Mouse (Mus musculus) cerebellum, adult 2 months (tissue): ENCODE measurements around the gene Trir.

Experiments
- CTCF ChIP-seq: fragments of 200-500 bp; IDR thresholded peaks from 2 replicates; pipeline ENCODE4 v1.5.1; 2011; ENCODE audit warnings: low read depth, mild to moderate bottlenecking, control low read depth, low read length, moderate library complexity, borderline replicate concordance; ENCODE audit not compliant: insufficient read depth
- POLR2A ChIP-seq: fragments of 200-500 bp; IDR thresholded peaks from 2 replicates; pipeline ENCODE4 v1.6.1; 2011; ENCODE audit warnings: low read length, control low read depth, borderline replicate concordance; ENCODE audit not compliant: insufficient read depth

- TF ChIP-seq CTCF (peak; percentile 64), POLR2A (no peak)
Observed at GRCm38 (mm10) chr8:85076001-85076400, 49.4 kb downstream of the Trir start.
